Mouse (Mus musculus): ENCODE data around the gene Epb41. TPM values are rescaled to one million over a fixed set of nuclear protein-coding genes. Genes with fewer than 3 reads are reported as not detected.

Gene Epb41
- total RNA-seq, 2 experiments from 2014 or later = 216 to 281 TPM

DNA sequence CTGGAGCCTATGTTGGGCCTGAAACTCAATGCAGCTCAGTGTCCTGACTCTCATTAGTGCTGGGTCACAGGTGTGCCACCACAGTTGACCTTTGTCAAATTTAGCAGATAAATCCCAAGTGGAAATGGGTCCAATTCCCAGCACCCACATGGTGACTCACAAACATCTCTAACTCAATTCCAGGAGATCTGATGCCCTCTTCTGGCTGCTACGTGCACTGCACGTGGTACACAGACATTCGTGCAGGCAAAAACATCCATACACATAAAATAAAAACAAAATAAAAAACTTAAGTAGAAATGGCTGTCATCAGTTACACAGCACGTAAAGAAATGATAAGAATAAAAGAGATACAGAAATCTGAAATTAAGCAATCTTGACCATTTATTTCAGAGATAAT, 52.5 kb downstream of the Epb41 start:
- no peak for DNase-seq
- intact Hi-C loops (cut with DNase I) = no loop called here

DNA sequence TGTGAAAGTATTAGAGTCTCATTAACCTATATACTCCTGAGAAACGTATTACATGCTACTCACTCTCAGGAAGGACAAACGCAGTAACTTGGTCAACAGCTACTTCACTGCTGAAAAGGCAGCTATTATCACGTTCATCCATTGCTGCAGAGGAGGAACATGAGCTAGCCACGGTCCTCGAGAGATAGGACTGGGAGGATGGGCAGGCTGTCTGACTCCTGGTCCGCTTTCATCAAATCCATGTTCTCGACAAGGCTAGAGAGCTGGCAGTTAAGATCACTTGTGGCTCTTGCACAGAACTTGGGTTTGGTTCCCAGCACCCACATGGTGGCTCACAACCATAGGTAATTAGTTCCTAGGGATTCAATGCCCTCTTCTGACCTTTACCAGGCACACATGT, 53.2 kb downstream of the Epb41 start:
- no peak for DNase-seq
- intact Hi-C loops (cut with DNase I) = no loop called here

DNA sequence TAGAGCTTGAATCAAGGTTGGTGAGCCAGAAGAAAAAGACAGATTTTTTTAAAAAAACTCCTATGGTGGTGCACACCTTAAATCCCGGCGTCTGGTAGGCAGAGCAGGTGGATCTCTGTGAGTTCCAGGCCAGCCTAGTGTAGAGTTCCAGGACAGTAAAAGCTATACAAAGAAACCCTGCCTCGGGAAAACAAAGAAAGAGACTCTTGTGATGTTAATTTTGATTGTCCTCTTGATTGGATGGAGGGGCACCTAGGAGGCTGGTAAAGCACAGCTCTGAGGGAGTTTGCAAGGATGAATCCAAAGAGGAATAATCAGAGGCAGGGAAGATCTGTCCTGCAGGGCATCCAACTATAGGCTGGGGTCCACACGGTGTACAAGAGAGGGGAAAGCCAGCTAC, 56.6 kb downstream of the Epb41 start:
- DNase-seq = no peak
- intact Hi-C loops (cut with DNase I) = no loop called here

DNA sequence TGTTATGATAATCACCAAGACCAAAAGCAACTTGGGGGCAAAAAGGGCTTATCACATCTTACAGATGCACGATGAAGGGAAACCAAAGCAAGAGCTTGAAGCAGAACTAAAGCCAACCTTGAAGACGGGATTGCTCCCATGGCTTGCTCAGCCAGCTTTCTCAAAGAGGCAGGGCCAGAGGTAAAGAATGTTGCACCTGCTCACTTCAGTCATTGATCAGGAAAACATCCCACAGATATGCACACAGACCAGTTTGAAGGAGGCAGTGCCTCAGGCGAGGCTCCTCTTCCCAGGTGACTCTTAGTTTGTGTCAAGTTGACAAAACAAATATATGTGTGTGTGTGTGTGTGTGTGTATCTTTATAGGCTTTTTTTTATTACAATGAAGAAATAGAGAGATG, 59.7 kb downstream of the Epb41 start:
- DNase-seq = no peak

DNA sequence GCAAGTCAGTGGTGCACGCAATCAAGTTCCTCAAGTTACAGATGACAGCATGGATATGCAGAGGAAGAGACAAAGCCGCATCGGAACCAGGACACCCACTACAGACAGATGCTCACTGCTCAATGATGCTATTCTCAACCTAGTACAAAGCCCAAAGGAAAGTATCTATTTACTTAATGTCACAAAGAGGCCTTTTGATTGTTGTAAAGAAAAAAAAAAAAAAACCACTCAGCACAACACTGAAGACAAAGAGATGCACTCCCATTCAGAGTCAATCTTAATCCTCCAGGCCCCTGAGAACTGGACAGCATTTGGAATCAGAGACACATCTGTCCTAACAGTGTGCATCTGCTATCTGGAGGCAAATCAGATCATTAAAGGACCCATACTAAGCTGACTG, 63.5 kb downstream of the Epb41 start:
- DNase-seq = no peak
- intact Hi-C loops (cut with DNase I) = no loop called here

More for the DNA sequence above, 59.7 kb downstream of the Epb41 start:
- intact Hi-C loops (cut with DNase I) = no loop called here

DNA sequence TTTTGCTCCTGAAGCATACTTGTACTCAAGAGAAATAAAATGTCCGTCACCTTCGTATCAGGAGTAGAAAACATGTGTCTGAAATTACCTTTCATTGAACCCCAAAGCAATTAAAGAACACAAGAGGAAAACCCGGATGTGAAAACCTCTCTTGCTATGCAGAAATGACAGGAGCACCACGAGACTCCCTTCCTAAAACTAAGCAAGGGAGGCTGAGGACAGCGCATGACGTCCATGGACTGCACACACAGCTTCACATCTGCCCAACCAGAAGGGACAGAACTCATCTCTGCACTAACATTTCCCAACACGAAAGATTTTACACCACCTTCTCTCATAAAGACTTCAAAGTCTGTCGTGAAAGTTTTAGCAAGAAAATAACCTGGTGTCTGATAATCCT, 64.7 kb downstream of the Epb41 start:
- DNase-seq = no peak
- intact Hi-C loops (cut with DNase I) = no loop called here

DNA sequence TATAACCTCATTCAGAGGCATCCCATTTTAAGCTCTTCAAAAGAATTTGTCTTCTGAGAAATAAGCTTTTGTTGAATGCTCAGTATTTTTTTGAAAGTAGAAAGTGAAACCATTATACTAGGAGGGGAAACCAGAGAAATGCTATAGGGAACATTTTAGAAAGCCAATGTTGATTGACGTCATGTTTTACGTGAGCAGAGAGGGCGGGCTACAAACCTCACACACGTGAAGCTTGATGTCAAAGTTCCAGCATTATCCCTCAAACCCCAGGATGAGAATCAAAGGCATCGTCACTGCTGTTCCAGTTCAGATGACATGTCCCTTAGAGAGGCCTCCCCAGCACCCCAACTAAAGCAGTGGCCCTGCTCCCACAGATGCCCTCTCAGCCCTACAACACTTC, 66.9 kb downstream of the Epb41 start:
- intact Hi-C loops (cut with DNase I) = no loop called here
- DNase-seq = no peak

DNA sequence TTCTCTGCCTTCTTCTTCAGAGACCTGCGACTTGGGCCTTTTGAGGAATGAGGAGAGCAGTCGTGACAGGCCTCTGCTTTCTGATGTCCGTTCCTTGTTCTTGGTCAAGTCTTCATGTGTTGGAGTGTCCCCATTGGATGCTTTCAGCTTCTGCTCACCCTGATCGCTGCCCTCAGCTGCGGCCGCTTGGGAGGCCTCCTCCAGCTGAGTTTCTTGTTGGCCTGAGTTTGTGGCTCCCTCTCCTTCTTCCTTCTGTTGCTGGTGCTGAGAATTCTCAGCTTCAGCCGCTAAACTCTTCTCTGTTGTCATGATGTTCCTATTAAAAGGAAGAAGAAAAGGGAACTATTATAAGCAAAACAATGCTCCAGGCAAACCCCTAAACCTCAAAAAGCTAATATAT, 68.0 kb downstream of the Epb41 start:
- DNase-seq = no peak

DNA sequence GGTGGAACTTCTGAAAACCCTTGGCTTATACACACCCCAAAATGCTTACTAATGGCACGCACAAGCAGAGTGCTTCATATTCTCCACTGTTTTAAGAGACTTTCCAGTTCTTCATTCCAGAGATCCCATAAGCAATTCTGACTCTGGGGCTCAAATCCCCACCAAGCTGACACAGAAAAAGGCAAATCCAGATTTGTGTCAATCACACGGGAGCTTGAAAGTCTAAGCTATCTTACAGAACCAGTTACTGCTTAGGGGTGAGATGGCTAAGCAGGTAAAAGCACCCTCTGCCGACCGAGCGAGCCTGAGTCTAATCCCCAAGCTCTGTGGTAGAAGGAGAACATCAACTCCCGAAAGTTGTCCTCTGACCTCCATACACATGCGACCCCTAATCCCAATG, 76.5 kb downstream of the Epb41 start:
- no peak for DNase-seq
- intact Hi-C loops (cut with DNase I) = no loop called here

More for the DNA sequence above, 68.0 kb downstream of the Epb41 start:
- intact Hi-C loops (cut with DNase I) = no loop called here

DNA sequence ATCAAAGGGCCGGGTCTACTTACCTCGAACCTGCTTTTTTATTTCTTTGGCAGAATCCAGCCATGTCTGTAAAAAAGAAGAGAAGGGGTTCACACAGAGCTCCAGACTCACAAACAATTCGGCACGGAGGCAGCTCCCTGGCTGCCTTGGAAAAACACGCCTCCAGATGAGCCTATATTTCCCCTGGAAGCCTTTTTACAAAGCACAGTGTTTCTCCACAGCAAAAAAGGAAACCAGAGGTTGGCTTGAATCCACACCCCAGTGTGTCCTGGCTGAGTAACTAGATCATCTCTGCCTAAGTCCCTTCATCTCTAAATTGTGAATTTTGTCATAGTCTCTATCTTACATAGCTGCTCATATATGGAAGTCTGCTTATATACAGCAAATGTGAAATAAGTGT, 77.6 kb downstream of the Epb41 start:
- peak in 1 of 2 experiments; percentile 6 for DNase-seq
- intact Hi-C loops (cut with DNase I) = no loop called here

DNA sequence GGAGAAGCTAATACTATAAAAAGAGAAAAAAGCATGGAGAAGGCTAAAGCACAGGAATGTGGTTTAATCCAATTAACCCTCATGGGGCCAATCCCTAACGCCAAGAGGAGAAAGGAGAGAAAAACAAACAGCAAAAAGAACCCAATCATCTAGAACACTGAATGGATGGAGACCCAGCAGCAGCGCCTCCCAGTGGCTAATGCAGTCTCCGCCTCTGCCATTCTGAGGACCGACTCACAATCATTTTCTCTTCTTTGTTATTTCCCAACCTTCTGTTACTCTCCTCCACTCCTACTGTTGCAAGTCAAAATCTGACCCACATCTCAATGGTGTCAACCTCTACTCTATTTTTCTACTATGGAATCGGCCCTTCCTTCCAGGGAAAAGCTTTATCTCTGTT, 78.1 kb downstream of the Epb41 start:
- intact Hi-C loops (cut with DNase I) = no loop called here
- DNase-seq = peak in 1 of 2 experiments; percentile 14

DNA sequence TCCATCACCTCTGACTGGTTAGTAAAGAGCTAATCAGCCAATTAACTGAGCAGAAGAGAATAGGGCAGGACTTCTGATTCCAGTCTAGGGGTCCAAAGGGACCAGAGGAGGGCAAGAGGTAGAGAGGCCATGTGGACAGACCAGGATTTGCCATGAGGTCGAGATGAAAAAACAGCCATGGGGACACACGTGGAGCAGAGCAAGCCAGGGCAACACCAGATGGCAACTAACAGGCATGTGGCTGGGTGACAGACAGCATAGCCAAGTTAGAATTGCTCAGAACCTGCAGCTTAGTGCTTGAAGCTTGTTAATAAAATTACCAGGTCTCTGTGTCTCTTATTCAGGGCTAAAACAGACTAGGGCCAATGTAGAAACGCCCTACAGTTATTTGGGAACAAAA, 81.3 kb downstream of the Epb41 start:
- intact Hi-C loops (cut with DNase I) = no loop called here
- no peak for DNase-seq

DNA sequence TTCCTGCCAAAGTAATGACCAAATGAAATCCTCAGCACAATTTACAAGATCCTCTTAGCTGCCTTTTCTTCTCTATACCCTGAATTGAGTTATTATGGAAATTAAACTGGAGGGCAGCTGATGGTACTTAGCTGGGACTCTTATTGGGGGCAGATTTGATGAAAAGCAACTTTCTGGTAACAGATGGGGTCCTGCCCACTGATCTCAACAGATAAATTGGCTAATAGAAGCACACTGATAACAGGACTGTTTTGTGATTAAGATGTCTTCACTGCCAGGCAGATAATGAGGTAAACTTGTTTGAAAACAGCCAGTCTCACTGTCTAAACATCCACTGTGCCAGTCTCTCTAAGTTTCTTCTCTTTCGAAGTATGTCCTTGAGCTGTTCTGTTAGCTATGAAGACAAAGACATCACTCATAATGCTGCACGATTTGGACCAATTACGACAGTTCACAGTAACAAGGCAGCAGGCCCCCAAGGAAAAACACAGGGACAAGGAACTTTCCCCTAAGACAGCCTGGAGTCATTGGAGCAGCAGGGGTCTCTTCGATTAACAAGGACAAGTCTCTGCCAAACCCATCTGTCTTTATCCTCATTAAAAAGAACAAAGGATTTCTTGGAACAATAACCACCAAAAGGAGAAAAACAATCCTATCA, 92.1 kb downstream of the Epb41 start:
- no peak for DNase-seq
- intact Hi-C loops (cut with DNase I) = no loop called here

DNA sequence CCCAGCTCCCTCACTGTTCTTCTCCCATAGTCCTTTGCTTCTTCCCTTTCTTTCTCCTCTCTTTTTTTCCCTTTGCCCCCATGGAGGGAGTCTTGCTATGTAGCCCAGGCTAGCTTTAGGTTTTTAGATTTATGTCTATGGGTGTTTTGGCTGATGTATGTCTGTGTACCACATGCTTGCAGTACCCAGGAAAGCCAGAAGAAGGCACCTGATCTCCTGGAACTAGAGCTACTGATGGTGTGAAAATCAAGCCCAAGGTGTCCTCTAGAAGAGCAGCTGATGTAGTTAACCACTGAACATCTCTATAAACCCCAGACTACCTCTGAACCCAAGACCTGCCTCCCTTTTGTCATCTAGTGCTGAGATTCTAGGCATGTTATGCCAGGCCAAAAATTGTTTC, 93.4 kb downstream of the Epb41 start:
- no peak for DNase-seq
- intact Hi-C loops (cut with DNase I) = no loop called here

DNA sequence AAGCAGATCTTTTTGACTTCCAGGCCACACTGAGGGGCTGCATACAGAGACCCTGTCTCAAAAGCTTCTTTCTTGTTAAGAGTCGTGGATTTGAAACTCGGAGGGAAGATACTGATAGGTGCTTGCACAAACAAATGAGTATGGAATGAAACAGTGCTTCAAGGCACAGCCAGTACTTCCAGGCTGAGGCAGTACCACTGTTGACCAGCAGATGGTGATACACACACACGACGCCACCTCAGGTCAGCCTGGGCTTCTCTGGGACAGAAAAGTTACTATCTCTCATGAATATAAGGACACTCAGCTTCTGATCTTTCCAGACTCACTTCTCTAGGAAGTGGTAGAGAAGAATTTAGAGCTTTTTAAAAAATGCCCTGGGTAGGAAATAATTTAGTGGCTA, 97.9 kb downstream of the Epb41 start:
- DNase-seq = peak; percentile 81 to 87

DNA sequence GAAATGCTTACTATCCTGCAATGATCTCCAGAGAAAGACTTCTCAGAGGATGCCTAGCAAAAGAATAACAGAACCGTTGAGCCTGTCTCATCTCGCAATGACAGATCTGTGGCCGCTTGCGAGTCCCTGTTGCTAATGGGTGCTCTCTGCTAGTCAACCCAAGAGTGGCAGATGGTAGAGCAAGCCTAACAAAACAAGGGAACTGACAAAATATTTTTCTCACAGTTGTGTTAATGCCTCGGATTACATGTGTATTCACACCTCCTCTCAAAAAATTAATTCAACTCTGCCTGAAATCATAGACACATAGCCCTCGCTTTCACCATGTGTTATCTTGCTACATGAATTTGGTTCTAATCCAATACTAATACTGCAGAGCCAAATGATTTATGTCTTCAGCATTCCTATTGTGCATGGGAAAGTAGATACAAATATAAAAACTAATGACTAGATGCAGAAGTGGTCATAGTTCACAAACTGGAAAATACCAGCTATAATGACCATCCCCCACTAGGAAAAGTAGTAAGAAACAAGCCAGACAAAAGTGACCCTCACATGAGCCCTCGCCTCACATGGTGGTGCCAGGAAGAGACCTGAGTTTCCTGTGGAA, 104.8 kb downstream of the Epb41 start:
- intact Hi-C loops (cut with DNase I) = no loop called here

More for the DNA sequence above, 97.9 kb downstream of the Epb41 start:
- intact Hi-C loops (cut with DNase I) = loop anchor here (1.0 to 5.0 kb wide), 4 partner anchors 60 to 200 kb away; no protein-coding TSS in a partner anchor

DNA sequence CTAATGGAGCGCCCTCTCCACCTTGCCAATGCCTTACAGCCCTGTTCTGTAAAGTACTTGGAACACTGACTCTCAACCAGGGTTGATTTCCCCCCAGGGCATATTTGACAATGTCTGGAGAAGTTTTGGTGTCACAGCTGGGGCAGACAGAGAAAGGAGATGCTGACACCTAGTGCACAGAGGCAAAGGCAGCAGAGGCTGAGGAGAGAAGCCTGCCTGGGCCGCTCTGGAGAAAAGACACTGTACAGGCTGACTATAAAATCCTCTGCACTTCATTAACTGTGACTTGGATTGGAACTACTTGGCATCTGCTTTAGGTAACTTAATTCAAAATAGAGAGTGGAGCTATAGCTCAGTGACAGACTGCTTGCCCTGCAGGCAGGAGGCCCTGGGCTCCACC, 106.2 kb downstream of the Epb41 start:
- intact Hi-C loops (cut with DNase I) = loop anchor here (5.0 kb wide), 1 partner anchor 52 kb away; no protein-coding TSS in a partner anchor

More for the DNA sequence above, 104.8 kb downstream of the Epb41 start:
- DNase-seq = no peak

DNA sequence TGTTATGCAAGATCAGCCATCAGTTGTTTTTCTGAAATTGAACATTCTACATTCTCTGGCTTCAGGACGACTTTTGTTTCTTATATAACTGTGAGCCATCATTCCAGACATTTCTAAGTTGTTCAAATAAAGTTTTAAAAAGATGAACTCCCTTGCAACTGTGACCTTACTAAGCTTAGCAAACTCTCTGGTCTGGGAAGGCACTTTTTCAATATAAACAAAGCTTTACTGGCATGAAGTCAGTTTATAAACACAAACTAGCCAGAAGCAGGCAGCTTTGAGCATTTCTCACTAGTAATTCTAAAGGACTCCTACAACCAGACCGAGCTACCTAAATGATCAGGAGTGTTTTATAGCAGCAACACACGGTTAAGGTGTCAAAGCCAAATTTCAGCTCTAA, 118.0 kb downstream of the Epb41 start:
- DNase-seq = no peak
- intact Hi-C loops (cut with DNase I) = no loop called here

More for the DNA sequence above, 106.2 kb downstream of the Epb41 start:
- DNase-seq = peak in 1 of 2 experiments; percentile 21

DNA sequence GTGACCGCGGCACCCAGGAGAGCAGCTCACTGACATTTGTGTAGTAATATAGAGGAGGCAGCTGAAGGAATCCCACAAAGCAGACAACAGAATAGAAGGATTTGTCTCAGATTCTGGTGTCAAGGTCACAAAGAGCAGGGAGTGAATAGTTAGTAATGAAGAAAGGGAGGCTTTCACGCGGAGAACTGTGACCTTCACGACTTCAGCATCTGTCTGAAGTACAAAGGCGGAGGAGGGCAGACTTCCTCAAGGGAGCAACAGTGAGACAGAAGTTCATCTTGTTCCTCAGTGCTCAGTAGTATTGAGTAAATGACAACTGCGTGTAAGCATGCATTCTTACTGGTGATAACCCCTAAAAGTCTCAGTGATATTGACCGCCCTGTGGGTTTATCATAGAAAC, 124.5 kb downstream of the Epb41 start:
- no peak for DNase-seq
- intact Hi-C loops (cut with DNase I) = no loop called here

DNA sequence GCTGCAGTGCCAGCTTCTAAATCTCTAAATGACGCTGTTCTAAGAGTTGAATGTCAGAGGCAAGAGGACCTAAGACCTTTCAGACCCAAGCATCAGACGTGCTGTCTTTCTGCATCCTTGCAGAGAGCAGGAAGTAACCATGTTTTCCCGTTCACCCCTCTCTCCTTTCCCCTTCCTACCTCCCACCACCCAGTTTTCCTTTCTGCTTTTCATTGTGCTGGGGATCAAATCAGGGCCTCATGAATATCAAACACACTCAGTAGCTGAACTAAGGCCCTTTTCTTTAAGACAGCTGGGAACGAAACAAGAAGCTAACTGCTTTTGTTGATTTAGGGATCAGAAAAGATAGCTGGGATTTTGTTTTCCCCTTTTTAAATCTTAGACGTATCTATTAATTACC, 125.2 kb downstream of the Epb41 start:
- intact Hi-C loops (cut with DNase I) = no loop called here
- no peak for DNase-seq

DNA sequence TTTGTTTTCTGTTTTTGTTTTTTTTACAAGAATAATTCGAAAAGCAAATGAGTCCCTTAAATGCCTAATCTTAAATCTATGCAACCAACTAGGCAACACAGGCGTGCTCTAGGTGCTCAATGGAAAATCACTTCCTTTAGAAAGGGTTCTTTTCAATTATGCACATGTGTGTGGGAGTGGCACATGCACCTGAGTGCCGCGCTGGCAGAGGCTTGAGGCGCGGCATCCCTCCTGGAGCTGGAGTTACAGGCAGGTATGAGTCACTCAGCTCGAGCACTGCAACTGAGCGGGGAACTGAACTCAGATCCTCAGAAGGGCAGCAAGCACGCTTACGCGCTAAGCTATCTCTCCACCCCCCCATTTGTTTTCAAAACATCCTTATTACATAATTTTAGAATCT, 127.3 kb downstream of the Epb41 start:
- intact Hi-C loops (cut with DNase I) = no loop called here
- no peak for DNase-seq

DNA sequence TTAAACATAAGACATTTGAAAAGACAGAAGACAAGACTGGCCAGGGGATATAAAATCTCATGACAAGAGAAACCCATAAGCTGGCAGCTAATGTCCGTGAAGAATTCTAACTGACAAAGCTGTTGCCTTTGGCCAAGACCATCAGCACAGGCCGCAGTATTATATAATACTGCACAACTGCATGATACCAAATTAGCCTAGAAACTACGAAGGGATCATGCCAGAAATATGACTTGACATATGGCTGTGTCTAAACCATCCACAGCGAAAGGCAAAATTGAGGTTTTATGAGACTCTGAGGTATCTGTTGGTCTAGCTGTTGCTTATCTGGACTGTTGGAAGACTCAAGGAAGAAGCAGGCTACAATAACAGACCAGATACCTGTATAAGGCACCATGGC, 134.3 kb downstream of the Epb41 start:
- DNase-seq = no peak
- intact Hi-C loops (cut with DNase I) = no loop called here
